ENCODE assay signal across 41 mouse cellular contexts in the genomic region with DNA sequence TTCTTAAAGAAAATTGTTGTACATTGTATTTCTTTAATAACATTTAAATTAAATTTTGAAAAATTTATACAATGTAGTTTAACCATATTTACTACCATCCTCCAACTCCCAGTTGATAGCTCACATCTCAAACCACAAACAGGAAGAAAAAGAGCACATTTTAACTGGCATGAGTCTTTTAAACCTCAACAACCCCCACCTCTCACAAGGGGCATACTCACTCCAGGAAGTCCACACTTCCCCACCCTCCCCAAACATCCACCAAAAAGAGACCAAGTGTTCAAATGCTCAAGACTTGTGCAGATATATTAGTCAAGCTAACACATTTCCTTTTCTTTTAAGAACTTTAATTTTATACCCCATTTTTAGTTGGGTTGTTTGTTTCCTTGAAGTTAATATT. TPM values are rescaled to one million over a fixed set of nuclear protein-coding genes. Genes with fewer than 3 reads are reported as not detected.
"Had no signal": no experiment of that assay in that cellular context is flagged by ENCODE, and none has a peak within 500 bp of the region (broad histone marks: within the 10 kb centered on the region; RNA-seq: fewer than 3 reads in every experiment).

No protein-coding gene starts in this region.

- H3K27ac ChIP-seq: limb, embryonic 10.5 days; limb, embryonic 12.5 days; limb, embryonic 13.5 days; limb, embryonic 15.5 days; liver, embryonic 12.5 days; liver, embryonic 13.5 days; liver, embryonic 14.5 days; liver, embryonic 15.5 days; lung, embryonic 15.5 days; macrophage; midbrain, embryonic 10.5 days; midbrain, embryonic 12.5 days; midbrain, embryonic 15.5 days; neural tube, embryonic 12.5 days; neural tube, embryonic 13.5 days had no signal

- H3K4me2 ChIP-seq: limb, embryonic 12.5 days; limb, embryonic 13.5 days; limb, embryonic 15.5 days; liver, embryonic 11.5 days; liver, embryonic 12.5 days; liver, embryonic 13.5 days; liver, embryonic 15.5 days; lung, embryonic 14.5 days; lung, embryonic 15.5 days; midbrain, embryonic 11.5 days; midbrain, embryonic 12.5 days; midbrain, embryonic 15.5 days; neural tube, embryonic 12.5 days; neural tube, embryonic 13.5 days had no signal

- H3K9me3 ChIP-seq: limb, embryonic 10.5 days; limb, embryonic 12.5 days; limb, embryonic 13.5 days; limb, embryonic 15.5 days; liver, embryonic 12.5 days; liver, embryonic 13.5 days; liver, embryonic 15.5 days; lung, embryonic 15.5 days; megakaryocyte, embryonic 14.5 days; midbrain, embryonic 10.5 days; midbrain, embryonic 12.5 days; midbrain, embryonic 15.5 days; neural tube, embryonic 12.5 days; neural tube, embryonic 13.5 days had no signal

- ATAC-seq: liver, embryonic 12.5 days; liver, postnatal 0 days; lung, postnatal 0 days; midbrain, embryonic 15.5 days; midbrain, embryonic 16.5 days had no signal

- DNase-seq: left cerebral cortex, postnatal 4 days; liver; liver, embryonic 13.5 days; liver, postnatal 0 days; lung, adult 18-20 months; lung, adult 2 months; lung, embryonic 14.5 days; lung, postnatal 10 days; lung, postnatal 14 days; lung, postnatal 36 days; lung, postnatal 4 days; midbrain, embryonic 14.5 days had no signal

- H3K36me3 ChIP-seq: limb, embryonic 10.5 days; limb, embryonic 12.5 days; limb, embryonic 13.5 days; limb, embryonic 15.5 days; liver, embryonic 12.5 days; liver, embryonic 13.5 days; liver, embryonic 15.5 days; lung, embryonic 15.5 days; midbrain, embryonic 10.5 days; midbrain, embryonic 12.5 days; midbrain, embryonic 15.5 days; neural tube, embryonic 12.5 days; neural tube, embryonic 13.5 days had no signal

- H3K9ac ChIP-seq: limb, embryonic 12.5 days; limb, embryonic 13.5 days; limb, embryonic 15.5 days; liver, embryonic 12.5 days; liver, embryonic 13.5 days; liver, embryonic 14.5 days; liver, embryonic 15.5 days; liver, postnatal 0 days; lung, embryonic 14.5 days; lung, embryonic 15.5 days; midbrain, embryonic 12.5 days; midbrain, embryonic 15.5 days; neural tube, embryonic 12.5 days; neural tube, embryonic 13.5 days had no signal

- H3K4me1 ChIP-seq: limb, embryonic 10.5 days; limb, embryonic 12.5 days; limb, embryonic 13.5 days; limb, embryonic 15.5 days; liver, embryonic 12.5 days; liver, embryonic 13.5 days; liver, embryonic 15.5 days; lung, embryonic 15.5 days; midbrain, embryonic 10.5 days; midbrain, embryonic 12.5 days; midbrain, embryonic 15.5 days; neural tube, embryonic 12.5 days; neural tube, embryonic 13.5 days had no signal

- H3K4me3 ChIP-seq: limb, embryonic 10.5 days; limb, embryonic 12.5 days; limb, embryonic 13.5 days; limb, embryonic 15.5 days; liver, embryonic 12.5 days; liver, embryonic 13.5 days; liver, embryonic 15.5 days; lung, embryonic 15.5 days; megakaryocyte, embryonic 14.5 days; midbrain, embryonic 10.5 days; midbrain, embryonic 12.5 days; midbrain, embryonic 15.5 days; myocyte; neural tube, embryonic 12.5 days; neural tube, embryonic 13.5 days had no signal

- H3K27me3 ChIP-seq: limb, embryonic 12.5 days; limb, embryonic 13.5 days; limb, embryonic 15.5 days; liver, embryonic 12.5 days; liver, embryonic 13.5 days; liver, embryonic 15.5 days; lung, embryonic 15.5 days; megakaryocyte, embryonic 14.5 days; midbrain, embryonic 12.5 days; midbrain, embryonic 15.5 days; neural tube, embryonic 12.5 days; neural tube, embryonic 13.5 days had no signal

RNA-seq across cellular contexts. Expression of gene Npsr1, which starts 38.6 kb away (rescaled TPM):
- total RNA-seq: liver, adult 2 months; megakaryocyte, adult 5-6 weeks; megakaryocyte-erythroid progenitor cell, adult 5-6 weeks; monocyte, adult 5-6 weeks had no signal
- polyA plus RNA-seq: limb, embryonic 10.5 days; limb, embryonic 11.5 days; limb, embryonic 12.5 days; limb, embryonic 13.5 days; limb, embryonic 14.5 days; limb, embryonic 15.5 days; liver, adult 2 months; liver, embryonic 11.5 days; liver, embryonic 12.5 days; liver, embryonic 15.5 days; liver, embryonic 16.5 days; liver, postnatal 0 days; lung, adult 2 months; lung, embryonic 14.5 days; lung, embryonic 15.5 days; lung, embryonic 16.5 days; lung, postnatal 0 days; macrophage; midbrain, embryonic 10.5 days; midbrain, embryonic 11.5 days; midbrain, embryonic 12.5 days; myocyte; neural tube, embryonic 11.5 days; neural tube, embryonic 12.5 days; neural tube, embryonic 13.5 days had no signal
